In genomic region chr6:72252433-72252832, GRCm38 (mm10) we compare ENCODE assay signal across 24 mouse cellular contexts. TPM values are rescaled to one million over a fixed set of nuclear protein-coding genes. Genes with fewer than 3 reads are reported as not detected.
"Had no signal": no experiment of that assay in that cellular context is flagged by ENCODE, and none has a peak within 500 bp of the region (broad histone marks: within the 10 kb centered on the region; RNA-seq: fewer than 3 reads in every experiment).

No protein-coding gene starts in this region.

- DNase-seq: lung, adult 18-20 months; lung, embryonic 14.5 days; lung, postnatal 10 days; lung, postnatal 4 days; midbrain, embryonic 14.5 days; retina, postnatal 1 day; right cerebral cortex, adult 18-20 months; right cerebral cortex, postnatal 25 days; right cerebral cortex, postnatal 4 days; spleen, adult 18-20 months; thymus, adult 2 months; thymus, postnatal 25 days; thymus, postnatal 4 days had no signal

- ATAC-seq: midbrain, embryonic 16.5 days had no signal

- H3K36me3 ChIP-seq: midbrain, embryonic 10.5 days; midbrain, embryonic 12.5 days; neural tube, embryonic 13.5 days; neural tube, embryonic 15.5 days had no signal

- H3K4me2 ChIP-seq: lung, embryonic 14.5 days; midbrain, embryonic 12.5 days; neural tube, embryonic 13.5 days; neural tube, embryonic 15.5 days had no signal

- H3K9ac ChIP-seq: lung, embryonic 14.5 days; midbrain, embryonic 12.5 days; neural tube, embryonic 13.5 days; neural tube, embryonic 15.5 days had no signal

- H3K27ac ChIP-seq: midbrain, embryonic 10.5 days; midbrain, embryonic 12.5 days; neural tube, embryonic 13.5 days; neural tube, embryonic 15.5 days had no signal

- H3K9me3 ChIP-seq: midbrain, embryonic 10.5 days; midbrain, embryonic 12.5 days; neural tube, embryonic 13.5 days; neural tube, embryonic 15.5 days had no signal

- H3K27me3 ChIP-seq: midbrain, embryonic 12.5 days; neural tube, embryonic 13.5 days had no signal

- H3K4me3 ChIP-seq: midbrain, embryonic 10.5 days; midbrain, embryonic 12.5 days; myocyte; neural tube, embryonic 13.5 days; neural tube, embryonic 15.5 days had no signal

RNA-seq across cellular contexts. Expression of gene Atoh8, which starts 17.1 kb away (rescaled TPM):
- total RNA-seq: megakaryocyte-erythroid progenitor cell, adult 5-6 weeks had no signal

RNA-seq across cellular contexts. Expression of gene Sftpb, which starts 52.0 kb away (rescaled TPM):
- total RNA-seq: megakaryocyte-erythroid progenitor cell, adult 5-6 weeks had no signal
- polyA plus RNA-seq: midbrain, embryonic 10.5 days; midbrain, embryonic 12.5 days; midbrain, embryonic 14.5 days; myocyte; neural tube, embryonic 11.5 days; stomach, embryonic 14.5 days; stomach, embryonic 16.5 days; urinary bladder, adult 2 months had no signal
